Mouse (Mus musculus): ENCODE results near the gene Ehmt2. TPM values are rescaled to one million over a fixed set of nuclear protein-coding genes. Genes with fewer than 3 reads are reported as not detected.

Ehmt2 gene
- polyA plus RNA-seq (2015; fragmentation: Nextera tagmentation; extraction: Ambion mirVana), result 97.0 and 103 TPM in 2 replicates

GRCm38 (mm10) chr17:34898160-34898586 lies at the start of gene Ehmt2, which contains the start of gene C2:
TSS of gene Ehmt2 (plus strand) at chr17:34898469.
TSS of gene C2 (minus strand) at chr17:34898265.
- Histone ChIP-seq H3K36me3 (peaks cover 29% of the 10 kb centered on the region), H3K4me2 (replicated peaks) (peak within 1 kb of the TSS; percentile 96), H3K4me3 (peak within 1 kb of the TSS; percentile 92), H3K9me3 (no peaks in the 10 kb centered on the region), H3K4me1 (peaks cover 44% of the 10 kb centered on the region), H3K27ac (peak within 1 kb of the TSS; percentile 95), H3K27me3 (no peaks in the 10 kb centered on the region), H3K9ac (peak within 1 kb of the TSS; percentile 98)
- 0% methylated on average over 27 of the region's 44 CpGs for WGBS
- ATAC-seq (ENCODE audit: low FRiP score, low read depth), result peak; percentile 48

GRCm38 (mm10) chr17:34849722-34850516 lies 48.4 kb upstream of the Ehmt2 start, which contains the start of the genes Skiv2l and Nelfe:
TSS of gene Skiv2l (minus strand) at chr17:34850210.
TSS of gene Nelfe (plus strand) at chr17:34850391.
- peak within 1 kb of the TSS; percentile 89 for H3K4me3 ChIP-seq
- ATAC-seq (ENCODE audit: low FRiP score, low read depth), result peak; percentile 97
- 0 out of 2 replicates have a peak within 1 kb of the TSS, but pooled peaks have one; percentile 48 for H3K27ac ChIP-seq
- peaks cover 62% of the 10 kb centered on the region for H3K36me3 ChIP-seq
- H3K4me1 ChIP-seq, result peaks cover 21% of the 10 kb centered on the region
- H3K4me2 ChIP-seq (replicated peaks), result peak within 1 kb of the TSS; percentile 95
- no peaks in the 10 kb centered on the region for H3K9me3 ChIP-seq
- peak within 1 kb of the TSS; percentile 89 for H3K9ac ChIP-seq
- under 1% methylated on average over 64 of the region's 65 CpGs for WGBS
- no peaks in the 10 kb centered on the region for H3K27me3 ChIP-seq

GRCm38 (mm10) chr17:34850517-34851125 lies 47.6 kb upstream of the Ehmt2 start:
- Histone ChIP-seq H3K27me3 (no peaks in the 10 kb centered on the region), H3K4me1 (peaks cover 21% of the 10 kb centered on the region), H3K4me2 (replicated peaks) (peak overlapping the region; percentile 88), H3K9ac (peak overlapping the region; percentile 89), H3K9me3 (no peaks in the 10 kb centered on the region), H3K27ac (0 out of 2 replicates have a peak overlapping the region, but pooled peaks have one; percentile 48), H3K4me3 (peak overlapping the region; percentile 89), H3K36me3 (peaks cover 60% of the 10 kb centered on the region)
- WGBS, result 1% methylated on average over 25 of the region's 25 CpGs
- ATAC-seq (ENCODE audit: low FRiP score, low read depth), result peak; percentile 28

DNA sequence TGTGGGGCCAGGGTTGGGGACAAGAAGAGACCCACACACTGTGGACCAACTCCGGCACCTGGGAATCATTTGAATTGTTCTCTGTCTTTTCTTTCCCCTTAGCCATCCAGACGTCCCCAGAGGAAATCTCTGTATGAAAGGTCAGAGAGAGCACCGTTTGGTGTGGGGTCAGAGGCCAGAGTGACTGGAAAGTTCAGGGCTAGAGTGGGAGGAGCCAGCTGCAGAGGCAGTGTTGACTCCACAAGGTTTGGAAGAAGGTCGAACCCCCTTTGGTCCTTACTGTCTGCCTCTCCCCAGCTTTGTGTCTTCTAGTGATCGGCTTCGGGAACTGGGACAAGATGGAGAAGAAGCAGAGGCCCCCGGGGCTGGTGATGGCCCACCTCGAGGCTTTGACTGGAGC lies 44.8 kb upstream of the Ehmt2 start:
- H3K27me3 ChIP-seq, result no peaks in the 10 kb centered on the region
- H3K9ac ChIP-seq, result no peak overlapping the region; the same call in 1 of the 2 replicates
- H3K4me1 ChIP-seq, result peaks cover 21% of the 10 kb centered on the region
- H3K36me3 ChIP-seq, result peaks cover 61% of the 10 kb centered on the region
- H3K4me3 ChIP-seq, result no peak overlapping the region
- no peak overlapping the region for H3K4me2 ChIP-seq (replicated peaks)
- 75% methylated on average over 8 of the region's 8 CpGs for WGBS
- no peaks in the 10 kb centered on the region for H3K9me3 ChIP-seq
- H3K27ac ChIP-seq, result no peak overlapping the region
- ATAC-seq (ENCODE audit: low FRiP score, low read depth), result no peak

- H3K4me2 ChIP-seq (replicated peaks), result no peak overlapping the region
- no peak overlapping the region for H3K9ac ChIP-seq
- no peaks in the 10 kb centered on the region for H3K27me3 ChIP-seq
- no peak for ATAC-seq (ENCODE audit: low FRiP score, low read depth)
- 79% methylated on average over 3 of the region's 3 CpGs for WGBS
- H3K36me3 ChIP-seq, result peaks cover 61% of the 10 kb centered on the region
- no peak overlapping the region for H3K4me3 ChIP-seq
- no peak overlapping the region for H3K27ac ChIP-seq
- peaks cover 15% of the 10 kb centered on the region for H3K4me1 ChIP-seq
- H3K9me3 ChIP-seq, result no peaks in the 10 kb centered on the region
Measured at GRCm38 (mm10) chr17:34854761-34855160, 43.5 kb upstream of the Ehmt2 start.

- ATAC-seq (ENCODE audit: low FRiP score, low read depth), result no peak
- Histone ChIP-seq H3K27me3 (no peaks in the 10 kb centered on the region), H3K9ac (no peak overlapping the region), H3K4me3 (no peak overlapping the region), H3K9me3 (no peaks in the 10 kb centered on the region), H3K4me1 (peaks cover 13% of the 10 kb centered on the region), H3K27ac (no peak overlapping the region), H3K36me3 (peaks cover 61% of the 10 kb centered on the region), H3K4me2 (replicated peaks) (no peak overlapping the region)
- WGBS, result 42% methylated on average over 3 of the region's 3 CpGs
Measured at GRCm38 (mm10) chr17:34855825-34856224, 42.4 kb upstream of the Ehmt2 start.

GRCm38 (mm10) chr17:34858670-34859069 lies 39.6 kb upstream of the Ehmt2 start:
- no peak overlapping the region for H3K9ac ChIP-seq
- 81% methylated on average over 4 of the region's 4 CpGs for WGBS

GRCm38 (mm10) chr17:34860514-34860913 lies 37.8 kb upstream of the Ehmt2 start:
- peaks cover 27% of the 10 kb centered on the region for H3K36me3 ChIP-seq
- no peak overlapping the region for H3K27ac ChIP-seq
- no peak overlapping the region for H3K4me3 ChIP-seq
- no peaks in the 10 kb centered on the region for H3K9me3 ChIP-seq
- no peaks in the 10 kb centered on the region for H3K4me1 ChIP-seq
- no peak for ATAC-seq (ENCODE audit: low FRiP score, low read depth)
- H3K4me2 ChIP-seq (replicated peaks), result no peak overlapping the region
- H3K9ac ChIP-seq, result no peak overlapping the region
- 83% methylated on average over 9 of the region's 9 CpGs for WGBS
- peaks cover 4% of the 10 kb centered on the region; the same call in 1 of the 2 replicates for H3K27me3 ChIP-seq

More at GRCm38 (mm10) chr17:34858670-34859069, 39.6 kb upstream of the Ehmt2 start:
- H3K4me3 ChIP-seq, result no peak overlapping the region
- no peaks in the 10 kb centered on the region for H3K9me3 ChIP-seq
- H3K36me3 ChIP-seq, result peaks cover 46% of the 10 kb centered on the region
- no peak for ATAC-seq (ENCODE audit: low FRiP score, low read depth)
- no peak overlapping the region for H3K4me2 ChIP-seq (replicated peaks)
- H3K27me3 ChIP-seq, result peaks cover 4% of the 10 kb centered on the region; the same call in 1 of the 2 replicates
- no peak overlapping the region for H3K27ac ChIP-seq
- no peaks in the 10 kb centered on the region for H3K4me1 ChIP-seq

DNA sequence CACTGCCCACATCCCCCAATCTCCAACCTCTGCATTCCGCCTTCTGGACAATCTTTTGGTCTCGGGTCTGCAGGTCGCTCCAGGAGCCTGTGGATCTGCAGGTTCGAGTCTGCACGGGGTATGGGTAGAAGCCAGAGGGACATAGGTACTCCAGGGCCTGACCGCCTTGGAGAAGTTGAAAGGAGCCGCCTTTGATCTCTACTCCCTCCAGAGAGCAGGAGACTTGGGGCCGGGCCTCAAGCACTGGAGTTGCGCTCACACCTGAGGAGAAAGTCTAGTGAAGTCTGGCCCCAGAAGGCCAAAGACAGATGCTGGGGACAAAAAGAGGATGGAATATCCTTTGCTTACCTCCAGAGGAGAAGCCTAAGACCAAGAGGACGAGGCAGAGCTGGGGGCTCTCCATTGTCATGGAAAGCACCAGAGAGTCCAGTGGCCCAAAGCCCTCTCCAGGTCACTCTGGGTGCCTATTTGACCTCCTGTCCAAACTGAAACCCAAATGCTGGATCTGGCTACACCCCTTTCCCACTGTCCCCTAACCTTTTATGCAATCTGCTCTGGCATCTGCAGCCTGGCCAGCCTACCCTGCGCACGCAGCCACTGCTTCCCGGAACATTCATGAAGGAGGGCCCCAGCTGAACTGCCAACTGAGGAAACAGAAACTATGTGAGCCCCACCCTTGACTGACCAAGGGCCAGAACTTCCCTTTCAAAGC lies 36.4 kb upstream of the Ehmt2 start:
- Histone ChIP-seq H3K9me3 (no peaks in the 10 kb centered on the region), H3K27ac (no peak overlapping the region), H3K4me2 (replicated peaks) (no peak overlapping the region), H3K36me3 (peaks cover 15% of the 10 kb centered on the region), H3K4me1 (no peaks in the 10 kb centered on the region), H3K27me3 (peaks cover 4% of the 10 kb centered on the region; the same call in 1 of the 2 replicates), H3K4me3 (no peak overlapping the region), H3K9ac (peak overlapping the region; percentile 10; the same call in 1 of the 2 replicates)
- WGBS, result 66% methylated on average over 13 of the region's 13 CpGs
- no peak for ATAC-seq (ENCODE audit: low FRiP score, low read depth)

DNA sequence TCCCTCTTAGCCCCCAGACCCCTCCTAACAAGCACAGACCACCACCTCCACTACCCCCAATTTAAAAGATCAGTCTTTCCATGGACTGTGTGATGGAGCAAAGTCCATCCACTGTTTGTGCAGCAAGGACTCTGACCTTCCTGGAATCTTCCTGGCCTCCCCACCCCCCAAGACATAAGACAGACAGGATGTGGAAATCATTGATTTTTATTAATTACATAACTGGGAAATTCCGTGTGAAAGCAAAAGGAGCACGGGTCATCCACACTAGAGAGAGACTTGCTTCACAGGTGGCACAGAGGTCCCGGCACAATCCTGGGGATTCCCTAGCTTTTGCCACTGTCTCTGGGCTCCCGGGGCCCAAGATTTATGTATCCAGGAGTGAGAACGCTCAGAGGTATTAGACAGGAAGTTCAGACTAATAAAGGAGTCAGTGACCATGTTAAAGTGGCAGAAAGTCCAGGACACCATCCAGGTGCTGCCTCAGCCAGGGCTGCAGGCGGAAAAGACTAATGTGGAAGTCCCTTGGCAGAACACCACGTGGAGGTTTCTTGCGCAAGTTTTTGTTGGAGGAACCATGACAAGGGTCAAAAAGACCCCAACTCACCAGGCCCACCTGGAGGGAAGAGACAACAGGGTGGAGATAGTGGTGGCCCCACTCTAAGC lies 35.7 kb upstream of the Ehmt2 start, which contains the start of gene Cfb:
TSS of gene Cfb (minus strand) at position 103 of the 666 bp plus-strand sequence.
- H3K4me1 ChIP-seq, result no peaks in the 10 kb centered on the region
- peaks cover 8% of the 10 kb centered on the region for H3K36me3 ChIP-seq
- H3K9ac ChIP-seq, result peak within 1 kb of the TSS; percentile 10
- H3K27me3 ChIP-seq, result peaks cover 4% of the 10 kb centered on the region; the same call in 1 of the 2 replicates
- H3K4me3 ChIP-seq, result no peak within 1 kb of the TSS
- no peak within 1 kb of the TSS for H3K27ac ChIP-seq
- no peak within 1 kb of the TSS for H3K4me2 ChIP-seq (replicated peaks)
- H3K9me3 ChIP-seq, result no peaks in the 10 kb centered on the region
- no peak for ATAC-seq (ENCODE audit: low FRiP score, low read depth)
- WGBS, result 54% methylated on average over 8 of the region's 8 CpGs

- WGBS, result 53% methylated on average over 7 of the region's 7 CpGs
- Histone ChIP-seq H3K4me3 (no peak overlapping the region), H3K9me3 (no peaks in the 10 kb centered on the region), H3K9ac (no peak overlapping the region), H3K36me3 (no peaks in the 10 kb centered on the region), H3K27ac (no peak overlapping the region), H3K27me3 (peaks cover 4% of the 10 kb centered on the region; the same call in 1 of the 2 replicates), H3K4me2 (replicated peaks) (no peak overlapping the region), H3K4me1 (no peaks in the 10 kb centered on the region)
- ATAC-seq (ENCODE audit: low FRiP score, low read depth), result no peak
Measured at GRCm38 (mm10) chr17:34865981-34866380, 32.3 kb upstream of the Ehmt2 start.
